Mouse (Mus musculus) adrenal gland, adult 2 months (tissue): ENCODE data around the gene Lrrc4c. TPM values are rescaled to one million over a fixed set of nuclear protein-coding genes. Genes with fewer than 3 reads are reported as not detected.
A peak's percentile ranks its signal among the peaks of the same experiment; 100 is the strongest.

ENCODE experiments used
- DNase-seq: peaks from one replicate; pipeline ENCODE4 v3.0.0; 2021
- polyA plus RNA-seq: library from polyadenylated mRNA; depleted of rRNA; stranded (reverse); fragments of >200 nt; gene quantifications from 2 replicates; pipeline ENCODE4 v1.2.3, GENCODE M21; 2012
- total RNA-seq, 2 experiments: library from RNA; stranded (reverse); gene quantifications; 2 replicates each; pipeline ENCODE4 v1.2.3; 2021

Gene Lrrc4c
- total and polyA plus RNA-seq, 3 experiments: 0.29 to 5.1 (median 2.9) TPM

DNA sequence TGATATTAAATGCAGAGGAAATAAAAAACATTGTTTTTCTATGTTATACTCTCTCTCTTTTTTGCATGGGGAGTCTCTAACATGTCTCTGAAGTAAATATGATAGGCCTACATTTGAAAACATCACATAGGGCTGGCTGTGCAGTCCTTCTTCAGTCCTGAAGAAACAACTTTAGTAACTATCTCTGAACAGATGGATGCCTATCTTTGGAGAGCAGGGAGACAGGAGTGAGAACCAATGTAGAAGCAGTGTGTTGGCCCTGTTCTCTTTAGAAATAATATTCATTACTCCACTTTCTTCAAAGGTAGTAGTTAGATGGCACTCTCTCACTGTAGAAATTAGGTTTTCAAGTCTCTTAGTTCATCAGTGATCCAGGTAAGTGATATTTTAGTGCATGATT lies 967.0 kb downstream of the Lrrc4c start:
- DNase-seq: no peak

DNA sequence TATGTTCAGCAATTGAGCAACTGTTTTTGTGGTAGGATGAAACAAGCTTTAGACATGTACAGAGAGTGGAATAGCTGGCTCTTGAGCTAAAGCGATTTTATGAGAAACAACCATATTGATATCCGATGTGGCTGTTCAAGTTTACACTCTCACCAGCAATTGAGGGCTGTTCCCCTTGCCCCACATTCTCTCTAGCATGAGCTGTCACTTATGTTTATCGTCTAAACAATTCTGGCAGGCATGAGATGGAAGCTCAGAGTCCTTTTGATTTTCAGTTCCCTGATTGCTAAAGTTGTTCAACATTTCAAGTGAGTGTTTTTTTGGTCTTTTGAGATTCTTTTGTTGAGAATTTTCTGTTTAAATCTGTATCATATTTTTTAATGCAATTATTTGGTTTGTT lies 976.2 kb downstream of the Lrrc4c start:
- DNase-seq: no peak

DNA sequence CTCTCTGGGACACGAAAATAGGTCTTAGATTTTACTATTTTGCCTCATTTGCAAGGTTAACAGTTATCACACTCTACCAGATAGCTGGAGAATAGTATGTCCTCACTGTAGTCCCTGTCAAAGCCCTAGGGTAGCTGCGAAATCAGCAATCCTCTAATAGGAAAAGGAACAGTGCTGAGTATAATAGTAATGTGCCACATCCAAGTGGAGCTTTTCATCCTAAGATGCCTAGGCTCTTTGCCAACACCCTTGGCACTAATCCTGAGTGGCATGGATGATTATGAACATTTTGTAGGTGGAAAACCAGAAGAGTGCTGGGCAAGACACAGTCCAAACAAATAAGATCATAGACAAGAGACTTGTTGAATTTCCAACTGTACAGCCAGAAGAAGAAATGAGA lies 981.7 kb downstream of the Lrrc4c start:
- DNase-seq: no peak

DNA sequence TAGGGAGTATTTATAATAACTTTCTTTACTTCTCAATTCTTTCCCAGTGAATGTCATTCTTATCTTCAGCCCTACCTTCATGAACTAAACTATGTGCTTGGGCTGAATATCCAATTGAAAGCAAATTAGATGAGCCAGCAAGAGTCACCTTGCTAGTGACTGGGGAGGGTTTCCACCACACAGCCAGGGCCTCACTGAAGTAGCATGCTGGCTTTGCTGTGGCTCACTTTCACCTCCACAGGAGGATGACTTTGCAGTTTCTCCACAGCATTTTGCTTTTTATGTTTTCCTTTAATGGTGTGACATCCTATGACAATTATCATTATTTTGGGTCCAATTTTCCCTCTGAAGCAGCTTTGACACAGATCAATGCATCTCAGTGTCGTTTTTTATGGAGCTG lies 1000.0 kb downstream of the Lrrc4c start:
- no peak for DNase-seq

DNA sequence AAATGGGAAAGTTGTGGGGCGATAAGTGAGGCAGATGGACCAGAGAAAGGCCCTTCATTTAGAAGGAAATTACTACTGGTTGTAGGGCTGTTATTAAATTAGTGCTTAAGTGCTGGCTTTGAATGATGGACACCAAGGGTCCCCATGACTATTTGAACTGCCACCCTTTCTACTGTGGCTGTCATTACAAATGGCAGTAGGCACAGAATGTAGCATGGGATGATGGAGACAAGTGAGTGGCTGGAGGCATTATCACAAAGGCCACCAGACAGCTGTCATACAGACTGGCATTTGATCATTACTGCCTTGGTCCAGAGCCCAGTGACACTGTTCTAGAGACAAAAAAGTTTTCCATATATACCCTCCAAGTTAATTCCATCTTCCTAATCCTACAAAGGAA lies 1000.6 kb downstream of the Lrrc4c start:
- DNase-seq: no peak

DNA sequence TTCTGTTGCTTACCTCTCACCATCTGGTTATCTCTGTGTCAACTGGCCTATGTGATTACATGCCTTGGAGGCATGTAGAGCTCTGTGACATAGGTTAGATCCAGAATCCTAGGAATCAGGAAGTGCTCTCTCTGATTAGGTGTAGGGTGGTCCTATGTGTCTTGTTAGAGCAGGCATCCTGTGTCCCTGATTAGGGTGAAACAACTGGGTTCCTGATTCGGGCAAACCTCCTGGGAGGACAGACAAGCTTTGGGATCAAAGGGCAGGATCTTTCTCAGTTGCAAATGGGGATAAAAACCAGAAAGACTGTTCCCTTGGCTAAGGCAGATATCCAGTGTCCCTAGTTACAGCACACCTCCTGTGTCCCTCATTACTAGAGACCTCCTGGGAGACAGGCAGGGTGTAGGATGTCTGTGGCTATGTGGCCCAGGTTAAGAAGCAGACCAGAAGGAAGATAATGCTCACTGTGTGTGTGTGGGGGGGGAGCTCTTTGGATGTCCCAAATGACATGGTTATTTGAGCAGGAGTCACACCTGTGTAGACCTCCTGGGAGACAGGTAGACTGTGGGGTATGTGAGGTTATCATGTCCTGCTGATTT lies 1014.2 kb downstream of the Lrrc4c start:
- DNase-seq: no peak

DNA sequence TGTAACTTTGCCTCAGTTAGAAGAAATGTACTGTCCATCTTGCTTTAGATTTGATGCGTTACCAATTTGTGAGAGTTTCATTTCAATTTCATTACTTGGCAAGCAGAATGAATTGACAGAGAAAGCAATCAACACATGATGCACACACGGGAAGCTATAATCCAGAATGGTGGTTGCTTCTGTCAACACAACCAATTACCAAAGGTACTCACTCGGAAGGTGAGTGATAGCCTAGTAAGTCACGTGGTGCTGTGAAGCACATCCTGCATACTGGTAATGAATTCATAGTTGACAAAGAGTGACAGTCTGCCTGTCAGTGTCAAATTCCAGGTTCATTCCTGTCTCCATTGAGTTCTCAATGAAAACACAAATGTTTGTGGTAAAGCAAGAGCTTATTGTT lies 1021.7 kb downstream of the Lrrc4c start:
- no peak for DNase-seq

DNA sequence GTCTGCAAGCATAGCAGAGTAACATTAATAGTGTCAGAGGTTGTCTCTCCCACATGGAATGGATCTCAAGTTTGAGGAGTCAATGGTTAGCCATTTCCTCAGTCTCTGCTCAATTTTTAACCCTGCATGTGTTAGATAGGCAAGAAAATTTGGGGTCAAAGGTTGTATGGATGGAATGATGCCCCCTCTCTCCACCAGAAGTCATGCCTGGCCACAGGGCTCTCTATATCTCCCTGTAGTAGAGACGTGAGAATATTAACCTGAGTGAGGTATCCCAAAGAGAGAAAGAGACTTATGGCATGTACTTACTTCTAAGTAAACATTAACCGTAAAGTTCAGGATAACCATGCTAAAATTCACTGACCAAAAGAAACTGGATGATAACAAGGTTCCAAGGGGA lies 1043.3 kb downstream of the Lrrc4c start:
- no peak for DNase-seq

DNA sequence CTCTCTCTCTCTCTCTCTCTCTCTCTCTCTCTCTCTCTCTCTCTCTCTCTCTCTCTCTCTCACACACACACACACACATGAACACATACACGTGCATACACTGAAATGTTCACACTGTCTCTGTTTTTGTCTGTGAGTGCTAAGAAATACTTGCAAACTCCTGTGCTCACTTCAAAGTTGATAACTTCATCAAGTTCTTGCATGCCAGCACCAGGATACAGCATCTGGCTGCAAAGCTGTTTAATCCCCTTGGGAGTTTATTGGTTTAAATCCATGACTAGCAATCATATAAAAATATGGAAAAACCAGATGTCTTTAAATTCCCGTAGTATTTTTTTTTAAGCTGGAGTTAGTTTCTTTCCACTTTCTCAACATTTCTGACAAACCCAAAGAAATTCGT lies 1052.0 kb downstream of the Lrrc4c start:
- no peak for DNase-seq

DNA sequence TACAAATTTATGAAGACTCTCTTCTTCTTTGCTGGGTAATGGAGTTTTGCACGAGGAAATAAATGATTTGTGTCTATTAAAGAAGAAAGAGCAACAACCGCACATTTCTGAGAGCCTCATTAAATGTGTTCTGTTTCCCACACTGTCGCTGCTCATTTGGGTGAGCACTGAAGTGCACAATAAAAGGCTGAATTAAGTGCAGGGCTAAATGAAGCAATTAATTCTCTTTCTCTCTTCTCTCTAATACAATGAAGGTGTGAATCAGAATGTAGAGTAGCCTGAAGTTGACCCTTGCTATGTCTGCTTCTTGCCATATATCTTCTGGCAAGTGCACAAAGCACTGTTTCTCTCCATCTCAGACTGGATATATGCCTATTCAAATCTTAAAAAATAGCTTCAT lies 1073.5 kb downstream of the Lrrc4c start:
- DNase-seq: no peak

DNA sequence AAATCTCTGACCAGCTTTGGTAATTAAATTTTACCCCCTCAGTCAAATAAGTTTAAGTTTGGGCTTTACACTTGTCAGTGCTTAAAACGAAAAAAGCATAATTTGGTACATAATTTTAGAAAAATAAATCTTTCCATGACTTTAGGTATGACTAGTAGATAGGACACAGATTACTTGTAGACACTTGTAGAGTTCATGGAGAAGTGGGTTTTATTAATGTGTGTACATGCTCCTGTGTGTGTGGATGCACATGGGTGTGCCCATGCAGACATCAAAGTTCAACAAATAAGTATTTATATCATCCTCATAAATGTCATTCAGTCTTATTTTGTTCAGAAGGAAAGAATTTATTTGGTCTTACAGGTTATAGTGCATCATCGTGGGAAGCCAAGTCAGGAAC lies 1073.9 kb downstream of the Lrrc4c start:
- no peak for DNase-seq

DNA sequence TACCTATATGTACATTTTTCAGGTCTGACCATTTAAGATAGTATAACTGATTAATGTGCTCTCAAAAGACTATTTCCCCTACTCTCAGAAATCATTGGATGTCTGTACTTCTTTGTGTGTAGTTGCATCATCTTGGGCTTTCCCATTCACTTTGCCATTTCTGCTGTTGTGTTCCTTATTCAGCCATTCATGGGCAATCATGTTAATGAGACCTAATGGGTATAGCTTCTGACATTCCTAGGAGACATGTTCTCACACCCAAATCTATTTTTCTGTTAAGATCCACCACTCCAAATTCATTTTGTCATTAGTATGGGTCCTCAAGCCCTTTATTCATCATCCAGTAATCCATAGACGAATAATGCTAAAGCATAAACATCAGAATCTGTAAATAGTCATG lies 1095.1 kb downstream of the Lrrc4c start:
- DNase-seq: no peak

DNA sequence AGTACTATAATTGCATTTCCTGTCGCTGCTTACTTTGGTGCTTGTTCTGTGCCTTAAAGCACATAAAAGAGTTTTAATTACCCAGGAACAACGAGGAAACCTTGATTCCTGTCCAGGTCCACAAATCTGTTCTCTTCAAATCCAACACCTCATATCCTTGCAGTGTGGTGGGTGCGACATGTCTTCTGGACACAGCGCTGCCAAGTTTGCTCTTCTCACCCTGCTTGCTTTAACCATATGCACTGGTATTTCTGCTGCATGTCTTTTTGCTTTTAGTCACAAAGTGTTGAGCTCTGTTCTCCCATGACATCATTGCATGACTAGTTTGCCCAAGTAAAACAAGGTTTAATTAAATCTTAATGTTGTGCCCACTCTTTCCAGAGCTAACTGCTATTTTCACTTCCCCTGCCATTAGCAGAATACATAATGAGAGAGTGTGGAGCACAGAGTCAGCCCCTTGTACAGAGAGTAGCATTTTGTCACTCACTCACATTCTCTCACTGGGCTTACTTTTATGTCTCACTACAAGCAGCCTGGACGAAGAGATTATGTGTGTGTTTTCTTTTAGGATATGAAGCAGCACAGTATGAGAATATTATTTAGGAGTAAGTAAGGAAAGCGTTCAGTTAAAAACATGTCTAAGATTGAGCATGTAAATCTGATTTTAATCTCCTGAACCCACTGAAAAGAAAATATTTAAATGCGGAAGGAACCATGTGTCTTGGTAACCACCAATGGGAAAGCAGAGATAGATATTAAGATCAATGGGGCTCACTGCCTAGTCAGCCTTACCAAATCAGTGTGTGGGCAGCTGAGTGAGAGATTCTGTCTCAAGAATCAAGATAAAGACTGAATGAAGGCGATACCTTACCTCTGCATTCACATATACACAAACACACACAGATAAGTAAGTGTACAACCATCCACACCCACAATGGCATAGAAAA lies 1096.7 kb downstream of the Lrrc4c start:
- DNase-seq: no peak

DNA sequence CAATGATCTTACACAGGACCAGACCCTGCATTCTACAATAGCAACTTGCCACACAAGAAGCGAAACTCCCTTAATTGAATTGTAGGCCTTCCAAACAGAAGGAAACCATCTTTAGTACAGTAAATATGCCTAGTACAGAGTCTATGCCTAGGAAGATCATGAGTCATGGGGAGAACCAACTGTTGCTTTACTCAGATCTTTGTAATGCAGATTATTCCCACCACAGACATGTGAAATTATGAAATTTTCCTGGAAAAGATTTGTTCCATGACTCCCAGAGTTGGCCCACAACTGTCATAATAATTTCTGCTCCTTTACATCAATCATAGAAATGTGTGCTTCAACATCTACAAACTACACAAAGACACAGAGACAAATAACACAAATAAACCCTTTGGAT lies 1116.2 kb downstream of the Lrrc4c start:
- DNase-seq: no peak

DNA sequence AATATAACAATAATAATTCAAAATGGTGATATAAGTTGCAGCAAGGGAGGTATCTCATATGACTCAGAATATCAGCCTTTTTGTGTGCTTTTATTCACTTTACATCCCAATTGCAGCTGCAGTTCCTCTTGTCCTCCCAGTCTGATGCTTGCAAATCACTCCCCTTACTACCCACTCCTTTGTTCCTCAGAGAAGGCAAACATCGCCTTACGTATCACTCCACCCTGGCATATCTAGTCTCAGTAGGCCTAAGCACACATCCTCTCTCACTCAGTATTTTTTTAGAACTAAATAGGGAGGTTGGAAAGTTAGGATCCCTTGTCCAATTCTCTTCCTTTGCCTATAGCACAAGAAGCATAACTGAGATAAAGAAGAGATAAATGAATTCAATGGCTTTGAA lies 1117.6 kb downstream of the Lrrc4c start:
- no peak for DNase-seq

DNA sequence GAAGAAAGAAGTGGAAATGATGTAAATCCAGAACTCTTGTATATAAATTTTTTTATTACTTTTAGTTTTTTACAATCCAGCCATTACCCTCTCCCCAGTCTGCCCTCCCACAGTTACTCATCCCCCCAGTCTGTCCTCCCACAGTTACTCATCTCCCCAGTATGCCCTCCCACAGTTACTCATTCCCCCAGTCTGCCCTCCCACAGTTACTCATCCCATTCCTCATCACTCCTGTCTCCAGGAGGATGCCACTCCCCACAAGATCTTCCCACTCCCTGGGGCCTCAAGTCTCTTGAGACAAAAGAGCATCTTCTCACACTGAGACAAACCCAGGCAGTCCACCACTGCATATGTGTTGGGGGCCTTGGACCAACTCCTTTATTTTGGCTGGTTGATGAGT lies 1119.8 kb downstream of the Lrrc4c start:
- peak; percentile 4 for DNase-seq

DNA sequence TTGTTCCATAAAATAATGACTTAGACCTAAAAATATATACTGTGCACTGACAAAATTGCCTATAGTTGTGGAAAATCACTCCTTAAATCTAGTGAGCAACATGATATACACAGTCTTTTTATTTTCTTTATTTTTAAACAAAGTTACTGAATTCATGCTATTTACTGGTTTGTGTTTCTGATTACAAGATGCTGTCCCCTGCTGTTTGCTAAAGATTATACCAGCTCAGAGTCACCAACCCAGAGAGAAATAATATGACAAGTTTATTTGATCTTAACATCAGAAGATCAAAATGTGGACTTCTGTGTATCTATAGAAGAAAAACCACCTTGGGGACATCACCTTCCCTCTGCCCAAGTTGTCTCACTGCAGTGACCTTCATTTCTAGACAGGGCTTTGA lies 1145.6 kb downstream of the Lrrc4c start:
- DNase-seq: no peak

DNA sequence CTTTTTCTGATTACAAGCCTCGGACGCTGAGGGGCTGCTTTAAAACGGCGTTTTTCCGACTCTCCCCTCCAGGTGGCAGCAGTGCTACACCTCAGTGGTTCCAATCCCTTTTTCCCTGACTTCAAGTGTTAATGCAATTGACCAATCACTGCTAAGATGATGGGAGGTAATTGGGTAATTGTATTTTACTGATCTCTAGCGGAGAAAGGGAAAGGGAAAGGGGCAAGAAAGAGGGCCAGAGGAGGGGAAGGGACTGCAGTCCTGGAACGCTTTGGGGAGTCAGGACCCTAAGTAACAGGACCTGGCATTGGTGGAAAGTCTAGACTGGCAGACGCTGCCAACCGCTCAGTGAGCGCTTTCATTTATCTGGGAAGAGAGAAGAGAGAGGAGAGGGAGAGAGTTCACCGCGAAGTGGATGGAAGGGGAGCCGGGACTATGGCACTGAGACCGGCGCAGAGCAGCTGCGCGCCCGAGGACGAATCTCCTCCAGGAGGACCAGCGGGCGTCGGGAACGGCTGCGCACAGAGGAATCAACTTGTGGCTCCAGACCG lies 1148.3 kb downstream of the Lrrc4c start:
- peak; percentile 77 for DNase-seq

DNA sequence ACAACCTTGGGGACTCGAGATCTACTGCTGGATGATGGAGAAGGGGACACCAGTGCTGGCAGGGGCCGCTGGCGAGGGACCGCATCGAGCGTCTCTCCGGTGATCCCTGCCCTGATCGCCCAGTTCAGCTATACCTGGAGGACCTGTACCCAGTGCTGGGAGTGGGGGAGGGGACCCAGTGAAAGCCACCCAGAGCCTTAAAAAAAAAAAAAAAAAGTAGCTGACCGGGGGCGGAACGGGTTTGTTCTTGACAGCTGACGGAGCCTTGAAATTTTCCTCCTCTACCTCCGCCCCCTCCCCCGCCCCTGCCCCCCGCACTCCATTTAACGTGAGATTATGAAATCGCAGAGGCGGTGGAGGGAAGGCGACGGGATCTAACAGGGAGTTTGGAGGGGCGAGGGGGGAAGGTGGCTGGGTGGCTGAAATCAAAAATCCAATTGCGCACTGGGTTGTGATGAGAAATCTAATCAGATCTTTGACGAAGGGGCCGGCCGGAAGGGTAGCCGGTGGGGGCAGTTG lies 1149.1 kb downstream of the Lrrc4c start:
- DNase-seq: no peak

DNA sequence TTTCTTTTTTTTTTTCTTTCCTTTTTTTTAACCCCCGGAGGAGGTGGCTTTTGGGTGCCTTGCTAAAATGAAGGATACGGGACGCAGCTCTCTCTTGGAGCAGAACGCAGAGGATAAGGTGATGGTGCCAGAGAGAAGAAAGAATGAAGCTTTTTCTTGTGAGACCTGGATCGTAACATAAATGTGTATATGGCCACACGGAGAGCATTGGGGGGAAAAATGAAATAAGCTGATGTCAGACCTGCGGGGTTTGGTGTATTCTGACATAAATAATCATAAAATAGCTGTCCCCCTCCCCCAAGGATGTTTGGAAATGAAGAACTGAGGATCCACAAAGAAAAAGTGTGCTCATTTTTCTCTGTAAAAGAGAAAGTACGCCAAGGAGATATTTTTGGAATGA lies 1149.7 kb downstream of the Lrrc4c start:
- DNase-seq: no peak

DNA sequence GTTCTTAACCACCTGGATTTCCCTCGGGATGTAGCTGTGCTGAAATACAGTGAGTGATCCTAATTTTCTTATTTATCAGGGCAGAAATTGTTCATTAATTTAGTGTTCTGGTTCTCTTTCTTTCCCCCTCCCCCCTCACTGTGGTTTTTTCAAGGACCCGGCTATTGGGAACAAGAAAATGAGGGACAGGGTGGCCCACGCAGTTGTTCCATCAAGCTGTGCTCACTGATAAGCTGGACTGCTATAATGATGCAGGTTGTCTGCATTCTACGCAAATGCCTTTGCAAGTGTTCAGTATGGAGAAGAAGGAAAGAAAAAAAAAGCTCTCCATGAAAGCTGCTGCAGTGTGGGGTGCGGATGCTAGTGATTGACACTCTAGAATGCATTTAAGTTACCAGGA lies 1150.4 kb downstream of the Lrrc4c start:
- DNase-seq: no peak

DNA sequence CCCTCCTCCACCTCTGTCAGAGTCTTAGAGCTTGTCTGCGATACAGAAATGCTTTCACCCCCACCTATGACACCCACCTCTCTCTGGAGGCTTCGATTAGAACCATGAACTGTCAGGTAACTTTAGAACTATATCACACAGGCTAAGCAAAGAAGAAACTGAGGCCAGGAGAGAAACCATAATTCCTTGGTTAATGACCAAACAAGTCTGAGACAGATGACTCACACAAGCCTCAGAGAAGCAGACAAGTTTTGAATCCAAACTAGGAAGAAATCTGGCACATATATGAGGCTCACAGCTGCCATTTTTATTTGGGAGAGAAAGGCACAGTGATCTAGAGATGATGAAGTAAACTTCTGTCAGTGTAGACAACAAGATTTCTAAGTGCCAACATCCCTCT lies 1151.4 kb downstream of the Lrrc4c start:
- no peak for DNase-seq
